Mouse (Mus musculus) forebrain, embryonic 10.5 days (tissue): ENCODE results near the gene Ascl1. TPM values are rescaled to one million over a fixed set of nuclear protein-coding genes. Genes with fewer than 3 reads are reported as not detected.
A peak's percentile ranks its signal among the peaks of the same experiment; 100 is the strongest.

Source experiments
- DNase-seq: peaks from one replicate; pipeline ENCODE4 v3.0.0-alpha.2; 2017; ENCODE audit warnings: low spot score; ENCODE audit errors: extremely low spot score
- H3K27ac ChIP-seq: fragments of 300-500 bp; sonication (generic); 2 replicates; pipeline ENCODE4 v1.5.1; 2016; ENCODE audit warnings: mild to moderate bottlenecking
- H3K27me3 ChIP-seq: fragments of 300-500 bp; sonication (generic); 2 replicates; pipeline ENCODE4 v1.6.1; 2016; ENCODE audit warnings: mild to moderate bottlenecking; ENCODE audit not compliant: poor library complexity, severe bottlenecking
- H3K36me3 ChIP-seq: fragments of 300-500 bp; sonication (generic); replicated peaks from 2 replicates; pipeline ENCODE4 v1.6.1; 2016; ENCODE audit warnings: mild to moderate bottlenecking, moderate library complexity
- H3K4me1 ChIP-seq: fragments of 300-500 bp; sonication (generic); 2 replicates; pipeline ENCODE4 v1.6.1; 2016
- H3K4me3 ChIP-seq: fragments of 300-500 bp; sonication (generic); 2 replicates; pipeline ENCODE4 v1.5.1; 2016; ENCODE audit warnings: mild to moderate bottlenecking, moderate library complexity
- H3K9me3 ChIP-seq: fragments of 300-500 bp; sonication (generic); 2 replicates; pipeline ENCODE4 v1.6.1; 2016; ENCODE audit warnings: mild to moderate bottlenecking, moderate library complexity
- WGBS: fragments of 180-500 bp; shearing (Covaris S2); methylation state at CpG from one replicate; pipeline ENCODE4 v1.1.7; 2016; 5-methylcytosine and 5-hydroxymethylcytosine counted together
- polyA plus RNA-seq: library from polyadenylated mRNA; unstranded; fragments of >200 nt; fragmentation: Nextera tagmentation; extraction: Ambion mirVana; gene quantifications from 2 replicates; pipeline ENCODE4 v1.2.1, GENCODE M21; 2016

The Ascl1 gene
- polyA plus RNA-seq = 15.6 and 17.3 TPM in 2 replicates

DNA sequence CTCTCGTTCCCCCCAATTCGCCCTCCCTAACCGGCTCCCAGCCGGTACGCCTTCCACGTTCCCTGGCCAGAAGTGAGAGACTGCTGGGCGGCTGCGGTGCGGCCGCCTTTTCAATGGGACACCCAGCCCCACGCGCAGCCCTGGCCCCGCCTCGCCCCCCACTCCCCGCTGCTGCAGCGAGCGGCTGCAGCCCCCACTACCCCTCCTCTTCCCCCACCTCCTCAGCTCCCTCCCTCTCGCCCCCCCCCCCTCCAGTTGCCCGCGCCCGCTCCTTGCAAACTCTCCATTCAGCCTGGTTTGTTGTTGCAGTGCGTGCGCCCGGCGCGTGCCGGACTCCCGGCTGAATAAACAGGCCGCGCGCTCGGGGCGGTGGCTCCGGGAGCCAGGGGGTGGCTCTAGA lies at the start of gene Ascl1:
Ascl1 (minus strand) TSS at position 85 of the 400 bp plus-strand sequence.
- H3K4me1 ChIP-seq = peaks cover 69% of the 10 kb centered on the region
- peaks cover 7% of the 10 kb centered on the region; the same call in 1 of the 2 replicates for H3K9me3 ChIP-seq
- 1% methylated on average over 32 of the region's 34 CpGs for WGBS
- peak; percentile 81 for DNase-seq
- peak within 1 kb of the TSS; percentile 91 for H3K27ac ChIP-seq
- H3K27me3 ChIP-seq = peaks cover 98% of the 10 kb centered on the region
- H3K36me3 ChIP-seq = no peaks in the 10 kb centered on the region
- H3K4me3 ChIP-seq = peak within 1 kb of the TSS; percentile 80

DNA sequence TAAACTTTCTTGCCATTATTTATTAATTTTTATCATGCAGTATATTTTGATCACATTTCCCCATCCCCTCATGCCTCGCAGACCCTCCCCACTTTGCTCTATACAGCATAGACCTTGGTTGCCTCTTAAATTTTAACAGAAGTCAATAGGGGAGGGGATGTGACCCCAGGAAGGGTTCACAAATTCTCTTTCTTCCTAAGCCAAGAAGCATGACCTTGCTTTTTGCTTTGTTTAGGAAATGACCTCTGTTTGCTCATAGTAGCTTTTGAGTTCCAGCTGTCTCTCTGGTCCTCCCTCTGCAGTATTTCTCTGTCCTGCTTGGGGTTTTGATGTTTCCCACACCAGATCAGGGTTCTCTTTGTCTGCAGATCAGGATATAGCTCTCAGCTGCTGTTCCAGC lies 40.7 kb upstream of the Ascl1 start:
- 89% methylated on average over 1 of the region's 1 CpGs for WGBS
- no peaks in the 10 kb centered on the region for H3K4me1 ChIP-seq
- H3K27me3 ChIP-seq = peaks cover 70% of the 10 kb centered on the region
- no peaks in the 10 kb centered on the region for H3K9me3 ChIP-seq
- H3K36me3 ChIP-seq = no peaks in the 10 kb centered on the region
- no peak overlapping the region for H3K4me3 ChIP-seq
- no peak for DNase-seq
- H3K27ac ChIP-seq = no peak overlapping the region

DNA sequence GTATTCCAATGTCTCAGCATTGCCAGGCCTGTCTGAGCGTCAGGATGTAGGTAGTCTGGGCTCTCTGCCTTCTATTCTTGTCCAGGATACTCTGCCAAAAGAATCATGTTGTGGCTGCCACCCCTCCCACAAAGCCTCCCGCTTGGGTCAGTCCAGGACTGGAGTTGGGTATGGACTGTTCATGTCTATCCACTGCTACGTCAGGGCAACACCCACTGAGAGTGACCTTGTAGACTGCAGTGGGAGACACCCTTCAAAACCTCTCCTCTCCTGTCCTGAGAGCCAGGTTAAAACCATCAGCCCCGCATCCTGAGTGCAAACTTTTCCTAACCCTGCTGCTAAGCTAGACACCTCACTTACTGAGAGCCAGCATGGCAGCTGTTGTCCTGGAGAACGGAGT lies 28.2 kb upstream of the Ascl1 start, which contains the start of gene Pah:
Pah (plus strand) TSS at position 150 of the 400 bp plus-strand sequence.
- H3K9me3 ChIP-seq = no peaks in the 10 kb centered on the region
- WGBS = 92% methylated on average over 5 of the region's 5 CpGs
- no peak within 1 kb of the TSS for H3K27ac ChIP-seq

DNA sequence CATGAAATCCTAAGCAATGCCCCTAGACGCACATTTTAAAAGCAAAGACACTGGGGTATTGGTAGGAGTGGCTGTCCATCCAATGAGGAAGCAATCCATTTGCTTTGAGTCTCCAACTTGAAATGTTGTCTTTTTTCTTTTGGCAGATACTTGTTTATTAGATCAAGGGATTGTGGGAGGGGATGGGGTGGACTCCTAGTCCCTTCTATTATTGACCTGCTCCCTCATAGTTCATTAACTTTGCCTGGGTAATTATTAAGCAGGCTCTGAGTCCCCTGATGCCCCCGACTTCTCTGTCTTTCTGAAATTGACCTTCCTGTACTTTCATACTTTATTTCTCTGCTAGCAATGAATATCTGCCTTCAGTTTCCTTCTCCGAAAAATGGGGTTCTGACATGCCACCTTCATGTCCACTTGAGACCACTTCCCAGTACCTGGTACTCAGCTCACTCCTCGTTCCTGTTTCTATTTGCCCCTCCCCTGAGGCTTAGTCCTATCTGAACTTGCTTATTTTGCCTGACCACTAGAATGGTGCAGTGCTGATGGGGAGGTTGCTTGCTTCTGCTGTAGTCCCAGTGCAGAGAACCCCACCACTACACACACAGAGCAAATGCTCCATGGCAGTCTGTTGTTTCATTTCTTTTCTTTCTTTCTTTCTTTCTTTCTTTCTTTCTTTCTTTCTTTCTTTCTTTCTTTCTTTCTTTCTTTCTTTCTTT lies 27.1 kb upstream of the Ascl1 start:
- no peak for DNase-seq
- H3K4me1 ChIP-seq = peaks cover 3% of the 10 kb centered on the region; the same call in 1 of the 2 replicates
- no peaks in the 10 kb centered on the region for H3K36me3 ChIP-seq
- WGBS = 89% methylated on average over 4 of the region's 4 CpGs
- H3K27me3 ChIP-seq = peaks cover 39% of the 10 kb centered on the region
- H3K9me3 ChIP-seq = no peaks in the 10 kb centered on the region
- no peak overlapping the region for H3K4me3 ChIP-seq
- H3K27ac ChIP-seq = no peak overlapping the region

More for the DNA sequence above, 28.2 kb upstream of the Ascl1 start, which contains the start of gene Pah:
- peaks cover 3% of the 10 kb centered on the region; the same call in 1 of the 2 replicates for H3K4me1 ChIP-seq
- no peak for DNase-seq
- H3K4me3 ChIP-seq = no peak within 1 kb of the TSS
- H3K27me3 ChIP-seq = peaks cover 39% of the 10 kb centered on the region
- H3K36me3 ChIP-seq = no peaks in the 10 kb centered on the region

DNA sequence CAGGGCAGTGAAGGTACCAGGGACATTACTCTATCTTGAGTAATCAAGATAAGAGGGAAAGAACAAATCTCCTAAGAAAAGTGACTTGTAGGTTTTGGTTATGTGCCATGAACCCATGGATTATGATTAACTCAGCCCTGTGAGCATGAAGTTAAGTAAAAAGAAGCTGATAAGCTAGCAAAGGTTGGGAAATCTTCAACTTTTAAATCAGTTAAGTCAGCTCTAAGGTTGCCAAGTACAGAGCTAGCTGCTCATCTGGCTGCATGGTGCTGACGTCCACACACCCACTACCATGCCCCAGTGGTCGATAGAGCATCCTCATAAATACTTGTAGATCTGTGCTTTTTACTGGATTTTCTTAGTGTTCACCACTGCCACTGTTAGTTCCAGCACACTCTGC lies 25.1 kb upstream of the Ascl1 start:
- WGBS = 91% methylated on average over 2 of the region's 2 CpGs

DNA sequence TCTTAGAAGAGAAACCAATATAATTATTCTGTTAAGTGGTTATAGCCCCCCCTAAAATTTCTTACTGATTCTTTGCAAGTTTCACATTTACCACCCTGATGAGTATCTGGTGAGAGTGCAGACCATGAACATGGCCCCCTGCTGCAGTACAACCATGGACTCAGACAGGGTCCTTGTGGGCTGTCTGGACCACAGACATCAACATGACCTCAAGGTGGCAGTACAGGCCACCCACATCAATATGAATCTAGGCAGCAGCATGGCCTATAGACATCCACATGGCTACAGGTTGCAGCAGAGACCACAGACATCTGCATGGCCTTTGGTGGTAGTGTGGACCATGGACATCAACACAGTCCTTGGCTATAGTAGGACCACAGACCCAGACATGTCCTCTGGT lies 19.6 kb upstream of the Ascl1 start:
- no peak for DNase-seq

More for the DNA sequence above, 25.1 kb upstream of the Ascl1 start:
- Histone ChIP-seq H3K27ac (no peak overlapping the region), H3K4me3 (no peak overlapping the region), H3K27me3 (peaks cover 23% of the 10 kb centered on the region), H3K4me1 (no peaks in the 10 kb centered on the region), H3K9me3 (no peaks in the 10 kb centered on the region), H3K36me3 (no peaks in the 10 kb centered on the region)
- DNase-seq = no peak

DNA sequence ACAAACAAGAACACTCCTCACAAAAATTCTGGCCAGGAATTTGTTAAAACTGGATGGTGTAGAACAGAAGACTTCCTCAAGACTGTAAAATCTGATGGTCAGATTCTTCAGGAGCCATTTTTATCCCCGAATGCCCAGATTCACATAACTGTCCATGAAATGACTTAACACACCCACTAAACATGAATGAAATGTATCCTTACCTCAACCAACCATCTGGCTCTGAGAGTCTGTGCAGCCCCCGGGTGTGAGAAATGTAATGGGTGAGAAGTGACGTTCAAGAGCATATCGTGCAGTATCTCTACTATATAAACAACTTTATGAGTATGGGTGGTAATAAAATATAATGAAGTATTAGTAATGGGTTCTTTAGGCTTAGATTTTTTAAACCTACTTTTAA lies 15.1 kb upstream of the Ascl1 start:
- Histone ChIP-seq H3K36me3 (no peaks in the 10 kb centered on the region), H3K9me3 (no peaks in the 10 kb centered on the region), H3K27me3 (peaks cover 33% of the 10 kb centered on the region), H3K27ac (no peak overlapping the region), H3K4me1 (peaks cover 4% of the 10 kb centered on the region), H3K4me3 (no peak overlapping the region)
- 94% methylated on average over 4 of the region's 4 CpGs for WGBS
- DNase-seq = no peak

More for the DNA sequence above, 19.6 kb upstream of the Ascl1 start:
- Histone ChIP-seq H3K9me3 (no peaks in the 10 kb centered on the region), H3K4me1 (no peaks in the 10 kb centered on the region), H3K4me3 (no peak overlapping the region), H3K27me3 (peaks cover 3% of the 10 kb centered on the region; the same call in 1 of the 2 replicates), H3K36me3 (no peaks in the 10 kb centered on the region), H3K27ac (no peak overlapping the region)

DNA sequence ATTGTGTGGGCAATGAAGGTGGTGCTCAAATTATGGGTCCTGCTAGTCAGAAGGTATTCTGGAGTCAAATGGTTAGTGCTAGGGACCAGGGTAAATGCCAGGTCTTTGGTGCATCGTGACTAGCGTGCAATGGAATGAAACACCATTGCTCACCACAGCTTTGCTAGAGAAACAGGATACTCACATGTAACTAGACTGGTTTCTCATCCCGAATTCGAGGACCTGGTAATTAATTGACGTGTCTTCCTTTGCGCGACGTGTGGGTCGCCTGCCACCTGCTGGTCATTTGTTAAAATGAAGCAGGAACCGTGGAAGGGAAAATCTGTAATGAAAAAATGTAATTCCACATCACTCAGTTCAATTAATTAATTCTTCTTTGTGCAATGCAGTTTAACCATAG lies 10.5 kb upstream of the Ascl1 start:
- WGBS = 4% methylated on average over 10 of the region's 10 CpGs
- no peak overlapping the region for H3K4me3 ChIP-seq
- no peaks in the 10 kb centered on the region for H3K36me3 ChIP-seq
- H3K27ac ChIP-seq = no peak overlapping the region
- peak; percentile 55 for DNase-seq
- H3K9me3 ChIP-seq = no peaks in the 10 kb centered on the region
- peaks cover 79% of the 10 kb centered on the region for H3K27me3 ChIP-seq
- peaks cover 41% of the 10 kb centered on the region for H3K4me1 ChIP-seq

DNA sequence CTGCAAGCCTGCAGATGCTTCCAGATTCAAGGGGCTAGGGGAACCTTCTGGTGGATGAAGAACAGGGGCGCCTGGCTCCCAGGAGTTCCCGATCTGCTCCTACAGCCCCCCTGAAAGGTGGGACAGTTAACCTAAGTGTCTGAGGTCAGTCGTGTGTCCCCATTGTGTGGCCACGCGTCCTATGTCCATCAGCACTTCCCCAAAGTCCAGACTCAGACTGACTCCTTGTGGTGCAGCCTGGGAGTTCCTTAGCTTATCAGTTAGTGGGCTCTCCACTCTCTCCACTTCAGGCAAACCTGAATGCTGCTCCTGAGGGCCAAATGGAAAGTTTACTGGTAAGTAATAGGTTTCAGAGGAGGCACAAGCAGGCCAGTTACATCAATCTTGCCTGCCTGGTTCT lies 8.8 kb upstream of the Ascl1 start:
- WGBS = 21% methylated on average over 5 of the region's 5 CpGs
- Histone ChIP-seq H3K9me3 (peaks cover 7% of the 10 kb centered on the region; the same call in 1 of the 2 replicates), H3K36me3 (no peaks in the 10 kb centered on the region), H3K27me3 (peaks cover 91% of the 10 kb centered on the region), H3K4me1 (peaks cover 41% of the 10 kb centered on the region), H3K4me3 (peak overlapping the region; percentile 43; the same call in 1 of the 2 replicates), H3K27ac (peak overlapping the region; percentile 76)
- peak; percentile 67 for DNase-seq

DNA sequence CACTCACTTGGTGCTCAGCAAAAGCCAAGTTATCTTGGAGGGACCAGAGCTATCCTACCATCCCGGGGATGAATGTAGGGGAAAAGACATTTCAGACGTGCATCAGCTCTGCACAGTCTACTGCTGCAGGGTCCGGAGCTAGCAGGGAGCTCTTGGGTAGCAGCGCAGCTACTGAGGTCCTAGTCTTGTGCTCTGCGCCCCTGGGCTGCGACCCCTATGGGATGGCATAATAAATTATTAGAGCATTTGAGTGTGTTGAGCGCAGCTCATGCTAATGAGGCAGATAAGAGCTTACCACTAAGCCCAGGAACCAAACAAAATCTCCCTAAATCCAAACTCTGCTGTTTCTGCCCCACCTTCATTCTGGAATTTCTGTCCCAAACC lies 8.2 kb upstream of the Ascl1 start:
- DNase-seq = peak; percentile 33
- Histone ChIP-seq H3K27ac (peak overlapping the region; percentile 76), H3K4me3 (peak overlapping the region; percentile 43), H3K36me3 (no peaks in the 10 kb centered on the region), H3K9me3 (peaks cover 7% of the 10 kb centered on the region; the same call in 1 of the 2 replicates), H3K4me1 (peaks cover 41% of the 10 kb centered on the region), H3K27me3 (peaks cover 94% of the 10 kb centered on the region)
- 11% methylated on average over 7 of the region's 7 CpGs for WGBS

DNA sequence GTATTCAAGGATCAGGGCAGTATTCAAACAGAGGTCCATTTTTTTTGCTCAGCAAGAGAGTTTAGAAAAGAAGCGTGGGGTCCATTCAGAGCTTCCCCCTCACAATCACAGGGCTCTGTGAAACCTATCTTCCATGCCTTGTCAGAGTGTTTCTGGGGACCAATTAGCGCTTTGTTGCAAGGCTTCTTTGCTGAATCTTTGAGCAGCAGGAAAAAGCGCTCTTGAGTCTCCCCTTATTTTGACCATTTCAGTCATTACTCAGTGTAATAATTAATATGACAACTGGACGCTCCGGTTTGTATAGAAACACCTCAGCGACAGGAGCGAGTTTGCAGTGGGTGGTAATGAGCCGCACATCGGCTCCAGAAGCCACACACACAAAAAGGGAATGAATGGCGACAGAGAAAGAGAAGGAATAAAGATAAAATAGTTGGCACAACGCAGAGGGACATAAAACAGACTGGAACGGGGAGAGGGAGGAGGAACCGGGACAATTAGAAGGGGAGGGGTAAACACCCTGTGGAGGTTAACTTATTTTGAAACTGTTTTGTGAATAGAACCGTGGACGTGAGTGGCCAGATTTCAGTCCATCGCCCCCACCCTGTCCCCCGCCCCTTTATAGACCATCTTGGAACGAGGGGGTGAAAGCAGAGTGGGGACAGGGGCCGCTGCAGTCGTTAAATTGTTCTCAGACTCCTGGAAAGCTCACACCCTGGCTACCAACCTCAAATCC lies 7.6 kb upstream of the Ascl1 start:
- DNase-seq = peak; percentile 34
- 6% methylated on average over 20 of the region's 20 CpGs for WGBS
- H3K4me1 ChIP-seq = peaks cover 41% of the 10 kb centered on the region
- H3K27me3 ChIP-seq = peaks cover 98% of the 10 kb centered on the region
- H3K36me3 ChIP-seq = no peaks in the 10 kb centered on the region
- H3K27ac ChIP-seq = peak overlapping the region; percentile 76
- peaks cover 7% of the 10 kb centered on the region; the same call in 1 of the 2 replicates for H3K9me3 ChIP-seq
- H3K4me3 ChIP-seq = peak overlapping the region; percentile 43

DNA sequence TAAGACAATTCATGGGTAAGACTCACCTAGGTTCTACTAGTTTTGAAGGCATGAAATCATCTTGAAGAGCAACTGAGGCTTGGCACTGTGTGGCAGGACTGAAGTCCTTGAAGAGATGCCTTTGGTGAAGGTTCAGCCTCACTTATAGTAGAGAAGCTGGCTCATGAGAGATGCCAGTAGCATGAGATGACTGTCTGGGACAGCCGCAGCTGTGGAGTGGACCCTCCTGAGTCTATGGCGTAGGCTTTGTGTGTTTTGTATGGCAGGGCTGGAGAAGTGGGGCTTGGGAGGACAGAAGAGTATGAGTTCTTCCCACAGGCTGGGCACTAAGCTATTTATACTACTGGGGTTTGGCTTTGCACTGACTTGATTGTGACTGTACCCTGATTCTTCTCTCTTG lies 3.6 kb upstream of the Ascl1 start:
- H3K4me1 ChIP-seq = peaks cover 59% of the 10 kb centered on the region
- 92% methylated on average over 2 of the region's 2 CpGs for WGBS

DNA sequence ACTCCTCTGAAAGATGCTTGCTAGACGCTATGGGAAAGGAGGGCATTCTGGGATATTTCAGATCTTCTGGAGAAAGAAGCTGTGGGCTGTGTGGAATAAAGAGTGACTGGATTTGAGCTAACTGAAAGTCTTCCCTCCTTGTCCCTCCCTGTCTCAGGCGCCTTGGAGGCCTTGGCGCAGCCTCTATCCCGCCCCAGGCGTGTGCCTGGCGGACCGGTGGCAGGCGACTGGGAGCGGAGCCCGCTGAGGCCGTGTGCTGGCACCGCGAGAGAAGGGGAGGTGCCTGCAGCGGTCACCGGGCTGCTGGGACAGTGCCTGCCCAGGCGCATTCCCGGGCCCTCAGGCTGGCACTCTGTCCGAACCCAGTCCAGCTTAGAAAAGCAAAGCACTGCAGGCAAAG lies 1.1 kb upstream of the Ascl1 start:
- WGBS = 1% methylated on average over 18 of the region's 18 CpGs
- Histone ChIP-seq H3K4me1 (peaks cover 59% of the 10 kb centered on the region), H3K36me3 (no peaks in the 10 kb centered on the region), H3K9me3 (peaks cover 7% of the 10 kb centered on the region; the same call in 1 of the 2 replicates), H3K4me3 (peak overlapping the region; percentile 80), H3K27me3 (peaks cover 98% of the 10 kb centered on the region), H3K27ac (peak overlapping the region; percentile 91)
- peak; percentile 46 for DNase-seq

More for the DNA sequence above, 3.6 kb upstream of the Ascl1 start:
- Histone ChIP-seq H3K4me3 (no peak overlapping the region), H3K36me3 (no peaks in the 10 kb centered on the region), H3K27me3 (peaks cover 100% of the 10 kb centered on the region), H3K9me3 (peaks cover 7% of the 10 kb centered on the region; the same call in 1 of the 2 replicates), H3K27ac (no peak overlapping the region)
- DNase-seq = no peak
